Mouse (Mus musculus) spleen, adult 18-20 months (tissue): ENCODE measurements around the gene Gjd2.

Source experiments
- DNase-seq, 2 experiments: peaks; one replicate each; pipeline ENCODE4 v3.0.0; 2022; ENCODE audit warnings: mixed read lengths in 2 of 2

Gene Gjd2

DNA sequence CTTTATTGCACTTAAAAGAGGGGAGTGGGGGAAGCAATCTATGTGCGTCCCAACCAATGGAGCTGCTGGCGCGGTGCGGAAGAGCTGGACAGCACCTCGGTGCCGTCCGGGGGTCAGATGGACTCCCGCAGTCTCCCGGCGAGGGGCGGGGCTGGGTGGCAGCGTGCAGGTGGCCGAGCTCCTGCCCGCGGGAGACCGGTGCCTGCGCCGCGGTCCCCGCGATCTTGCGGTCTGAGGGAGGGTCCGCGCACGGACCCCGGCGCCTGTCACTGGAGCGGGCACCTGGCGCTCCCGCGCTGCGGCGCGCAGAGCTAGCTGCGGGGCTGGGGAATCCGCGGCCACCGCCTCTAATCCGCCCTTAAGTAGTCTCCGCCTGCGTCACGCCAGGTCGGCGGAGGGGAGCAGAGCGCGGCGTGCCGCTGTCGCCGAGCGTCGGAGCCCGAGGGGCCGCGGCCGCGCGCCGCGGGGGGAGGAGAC is at the start of gene Gjd2:
Gene Gjd2, minus strand, starts transcription at position 325 of the 477 bp plus-strand sequence.
- DNase-seq, result no peak

DNA sequence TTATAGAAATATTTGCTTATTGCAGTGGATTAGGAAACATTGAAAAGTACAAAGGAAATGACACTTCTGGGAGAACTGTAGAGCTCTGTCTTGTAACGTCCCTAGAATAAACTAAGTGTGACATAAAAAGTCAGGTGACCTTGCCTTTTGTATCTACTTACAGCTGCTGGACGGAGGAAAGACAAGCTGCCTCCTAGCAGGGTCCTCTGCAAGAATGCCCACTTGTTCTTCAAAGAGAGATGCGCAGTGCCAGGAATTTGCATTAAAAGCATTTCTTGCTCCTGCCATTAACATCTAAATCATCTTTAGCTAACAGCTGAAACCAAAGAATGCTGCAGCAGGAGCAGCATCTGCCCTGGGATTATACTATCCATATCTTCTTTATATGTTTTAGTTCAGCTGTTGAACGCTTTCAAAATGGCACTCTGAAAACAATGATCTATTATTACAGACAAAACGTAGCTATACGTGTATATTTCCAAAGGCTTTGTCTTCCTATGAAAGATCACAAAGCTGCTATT is 46.7 kb upstream of the Gjd2 start:
- no peak for DNase-seq

DNA sequence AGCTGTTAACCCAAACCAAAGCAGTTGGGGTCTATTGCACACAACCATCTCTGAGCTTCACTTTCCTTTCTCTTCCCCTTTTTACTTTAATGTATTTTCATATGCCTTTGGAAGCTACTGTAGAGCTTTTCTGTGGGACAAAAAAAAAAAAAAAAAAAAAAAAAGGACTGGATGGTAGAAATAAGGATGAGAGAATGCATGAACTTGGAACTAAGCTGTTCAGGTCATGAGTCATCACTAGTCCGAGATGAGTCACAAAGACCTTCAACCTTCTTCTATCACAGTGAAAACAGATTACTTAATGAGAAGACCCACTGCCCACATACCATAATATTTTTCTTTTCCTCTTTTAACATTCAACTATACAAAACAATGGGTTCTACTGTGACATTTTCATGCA is 46.2 kb upstream of the Gjd2 start:
- DNase-seq, result no peak

- no peak for DNase-seq
Measured at GRCm38 (mm10) chr2:114058226-114058796, 44.9 kb upstream of the Gjd2 start.

DNA sequence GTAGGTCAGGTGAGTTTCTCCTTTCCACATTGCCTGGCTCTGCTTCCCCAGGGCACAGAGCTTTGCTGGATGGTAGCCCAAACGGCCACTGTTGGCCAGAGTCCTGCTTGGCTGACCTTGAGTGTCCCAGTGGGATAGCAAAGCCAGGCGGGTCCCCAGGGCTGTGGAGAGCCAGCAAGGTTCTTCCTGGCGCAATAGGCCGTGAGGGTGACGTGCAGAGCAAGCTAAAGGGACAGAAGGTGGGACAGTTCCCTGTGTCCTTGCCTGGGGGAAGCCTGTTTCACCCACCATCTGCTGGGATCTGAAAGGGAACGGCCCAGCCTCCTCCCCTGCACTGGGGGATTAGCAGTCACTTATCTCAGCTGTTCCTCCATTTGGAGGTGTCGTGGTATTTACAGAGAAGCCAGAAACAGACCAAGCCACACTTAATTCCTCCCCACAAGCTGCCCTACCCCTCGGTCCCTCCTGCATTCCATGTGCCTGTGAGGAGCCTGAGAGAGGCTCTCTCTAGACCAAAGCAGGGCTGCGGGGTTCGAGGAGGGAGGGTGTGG is 44.0 kb upstream of the Gjd2 start:
- no peak for DNase-seq

DNA sequence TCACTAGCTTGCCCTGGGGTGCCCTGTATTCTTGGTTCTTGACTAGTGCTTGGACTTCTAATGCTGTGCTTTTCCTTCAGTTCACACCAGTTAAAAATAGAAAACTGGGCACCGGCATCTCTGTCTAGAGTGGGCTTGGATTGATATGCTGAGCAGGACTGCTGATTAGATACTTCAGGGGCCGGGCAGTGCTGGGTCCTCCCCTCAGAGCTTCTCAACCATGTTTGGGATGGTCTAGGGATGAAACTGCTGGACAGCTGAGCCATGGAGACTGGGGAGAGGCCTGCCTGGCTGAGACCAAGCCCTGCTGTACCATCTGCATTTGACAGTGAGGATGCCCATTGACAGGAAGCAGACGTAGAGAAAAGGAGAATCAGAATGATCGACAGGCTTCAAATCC is 40.7 kb upstream of the Gjd2 start:
- no peak for DNase-seq

- no peak for DNase-seq
Measured at GRCm38 (mm10) chr2:114052696-114053598, 39.5 kb upstream of the Gjd2 start, which contains the start of gene Actc1. Actc1 (minus strand) TSS chr2:114053548.

GRCm38 (mm10) chr2:114051871-114052241 is 38.4 kb upstream of the Gjd2 start:
- no peak for DNase-seq

- no peak for DNase-seq
Measured at GRCm38 (mm10) chr2:114051111-114051870, 37.9 kb upstream of the Gjd2 start.

- no peak for DNase-seq
Measured at GRCm38 (mm10) chr2:114050150-114050549, 36.7 kb upstream of the Gjd2 start.

- DNase-seq, result no peak
Measured at GRCm38 (mm10) chr2:114049372-114049771, 36.0 kb upstream of the Gjd2 start.

DNA sequence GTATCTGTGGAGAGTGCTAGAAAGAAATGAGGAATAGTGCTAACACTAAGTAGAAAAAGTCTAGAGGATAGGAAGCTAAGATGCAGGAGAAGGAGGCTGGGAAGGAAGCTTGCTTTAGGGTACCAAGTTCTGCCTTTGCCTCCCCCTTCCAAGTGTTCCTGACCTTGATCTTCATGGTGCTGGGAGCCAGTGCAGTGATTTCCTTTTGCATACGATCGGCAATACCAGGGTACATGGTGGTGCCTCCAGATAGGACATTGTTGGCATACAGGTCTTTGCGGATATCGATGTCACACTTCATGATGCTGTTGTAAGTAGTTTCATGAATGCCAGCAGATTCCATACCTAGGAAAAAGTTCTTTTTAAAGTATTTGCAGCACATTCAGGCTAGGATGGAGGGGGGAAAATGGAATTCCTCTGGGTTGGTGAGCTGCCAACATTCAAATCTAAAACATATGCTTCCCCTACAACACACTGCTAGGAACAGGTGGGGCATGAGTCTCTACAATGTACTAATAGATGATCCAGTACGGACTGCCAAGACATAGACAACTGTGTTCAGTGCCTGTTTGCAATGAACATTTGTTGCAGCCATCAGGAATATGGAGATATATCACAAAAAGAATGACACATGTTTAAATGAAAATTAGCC is 34.7 kb upstream of the Gjd2 start:
- DNase-seq, result no peak

DNA sequence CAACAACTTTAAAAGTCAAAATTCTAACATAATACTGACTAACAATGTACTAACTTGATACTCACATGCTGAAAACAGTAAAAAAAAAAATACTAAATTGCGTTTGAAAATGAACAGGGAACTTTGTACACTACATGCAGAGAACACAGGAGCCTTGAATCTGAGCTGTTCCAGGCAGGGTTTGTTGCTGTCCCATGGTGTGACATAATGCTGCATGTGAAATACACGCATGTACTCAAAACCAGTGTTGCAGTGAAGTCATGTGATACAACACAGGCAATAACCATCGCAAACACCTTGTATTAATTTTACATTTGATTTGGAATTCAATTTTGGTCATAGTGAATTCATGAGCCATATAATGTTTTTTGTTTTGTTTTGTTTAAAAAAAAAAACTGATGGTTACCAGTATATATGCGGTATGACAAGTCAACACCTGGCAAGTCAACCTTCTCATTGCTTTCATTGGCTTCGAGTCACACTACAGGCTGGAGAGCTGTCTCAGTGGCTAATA is 32.8 kb upstream of the Gjd2 start:
- no peak for DNase-seq

DNA sequence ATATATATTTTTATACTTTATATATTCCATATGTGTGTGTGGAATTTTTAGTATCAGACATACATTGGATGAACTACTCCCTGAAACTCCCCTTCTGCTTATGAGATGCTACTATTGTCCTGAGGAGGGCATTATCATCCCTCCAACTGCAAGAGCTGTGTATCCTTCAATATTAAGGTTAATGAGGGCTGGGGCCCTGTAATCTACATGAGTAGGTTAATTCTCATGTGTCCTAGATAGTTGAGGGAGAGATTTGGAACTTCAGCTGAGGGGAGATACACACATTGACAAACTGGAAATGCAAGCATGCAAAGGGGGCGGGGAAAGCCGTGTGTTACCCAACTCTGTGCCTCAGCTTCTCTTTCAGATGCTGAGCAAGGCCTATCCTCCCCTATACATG is 24.5 kb upstream of the Gjd2 start:
- no peak for DNase-seq

- no peak for DNase-seq
Measured at GRCm38 (mm10) chr2:114032259-114032658, 18.8 kb upstream of the Gjd2 start.

DNA sequence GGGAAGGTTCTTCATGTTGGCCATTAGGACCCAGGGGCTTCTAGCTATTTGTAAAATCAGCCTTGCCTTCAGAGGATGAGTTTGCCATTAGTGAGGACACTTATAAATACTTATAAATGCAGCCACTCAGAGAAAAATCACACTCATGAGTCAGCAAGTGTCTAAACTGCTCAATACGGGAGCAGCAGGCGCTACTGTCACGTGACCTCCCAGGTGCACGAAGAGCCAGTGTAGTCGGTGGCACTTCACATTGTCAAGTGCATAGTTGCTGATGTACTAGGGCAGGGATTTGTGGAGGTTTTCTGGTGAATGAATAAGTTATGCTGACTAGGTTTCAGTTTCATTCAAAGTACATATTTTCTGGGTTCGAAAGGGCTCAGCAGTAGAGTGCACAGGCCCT is 10.0 kb upstream of the Gjd2 start:
- no peak for DNase-seq

DNA sequence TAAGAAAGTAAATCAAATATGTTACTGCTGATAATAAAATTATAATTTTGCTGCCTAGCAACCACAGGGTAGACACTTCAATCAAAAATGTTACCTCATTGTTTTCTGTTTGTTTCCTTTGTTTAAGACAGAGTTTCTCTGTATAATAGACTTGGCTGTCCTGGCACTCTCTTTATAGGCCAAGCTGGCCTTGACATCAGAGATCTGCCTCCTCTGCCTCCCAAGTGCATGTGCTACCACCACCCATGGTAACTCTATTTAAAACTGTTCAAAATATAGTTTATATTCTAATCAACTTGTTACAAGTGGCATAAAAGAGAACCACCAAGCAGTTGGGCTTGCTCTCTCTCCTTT is 6.8 kb upstream of the Gjd2 start:
- DNase-seq, result no peak

- no peak for DNase-seq
Measured at GRCm38 (mm10) chr2:114019474-114020209, 6.2 kb upstream of the Gjd2 start.

DNA sequence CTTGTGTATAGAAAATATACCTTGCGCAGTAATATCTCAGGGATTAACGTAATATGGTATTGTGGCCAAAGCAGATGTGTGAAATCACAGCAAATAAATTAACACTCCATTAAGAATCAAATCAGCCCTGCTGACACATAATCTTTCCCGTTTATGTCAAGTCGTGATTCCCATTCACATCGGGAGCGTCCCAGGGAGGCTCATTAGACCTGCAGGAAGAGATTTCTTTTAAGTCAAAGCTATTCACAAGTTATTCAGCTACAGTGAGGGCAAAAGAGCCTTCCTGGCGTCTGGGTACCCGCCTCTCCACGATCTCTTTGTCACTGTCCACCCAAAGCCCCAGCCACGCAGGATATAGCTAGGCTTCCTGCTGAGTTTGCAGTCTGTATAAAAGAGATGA is 4.7 kb upstream of the Gjd2 start:
- no peak for DNase-seq

- no peak for DNase-seq
Measured at GRCm38 (mm10) chr2:114014839-114015238, 1.4 kb upstream of the Gjd2 start.

- DNase-seq, result no peak
Measured at GRCm38 (mm10) chr2:114013846-114014245, 427 bp upstream of the Gjd2 start.
